Mouse (Mus musculus) intestine, postnatal 0 days (tissue): ENCODE results near the gene Abat. TPM values are rescaled to one million over a fixed set of nuclear protein-coding genes. Genes with fewer than 3 reads are reported as not detected.
A peak's percentile ranks its signal among the peaks of the same experiment; 100 is the strongest.

Experiments used
- ATAC-seq: fragments of 200-750 bp; cut with Nextera tagmentation; 2 replicates; pipeline ENCODE4 v1.8.0; 2017; ENCODE audit warnings: mild to moderate bottlenecking, moderate TSS enrichment, moderate library complexity
- H3K27ac ChIP-seq: fragments of 300-500 bp; sonication (generic); 2 replicates; pipeline ENCODE4 v1.5.1; 2014; ENCODE audit warnings: mild to moderate bottlenecking, low read depth, low read length, moderate library complexity
- H3K27me3 ChIP-seq: fragments of 300-500 bp; sonication (generic); replicated peaks from 2 replicates; pipeline ENCODE4 v1.6.1; 2014; ENCODE audit warnings: low read length, mixed read lengths; ENCODE audit not compliant: control insufficient read depth, insufficient read depth
- H3K36me3 ChIP-seq: fragments of 300-500 bp; sonication (generic); 2 replicates; pipeline ENCODE4 v1.6.1; 2014; ENCODE audit warnings: mild to moderate bottlenecking, moderate library complexity; ENCODE audit not compliant: control insufficient read depth, insufficient read depth
- H3K4me1 ChIP-seq: fragments of 300-500 bp; sonication (generic); replicated peaks from 2 replicates; pipeline ENCODE4 v1.6.1; 2014; ENCODE audit warnings: antibody characterized with exemption, low read length, mixed read lengths; ENCODE audit not compliant: control insufficient read depth, insufficient read depth
- H3K4me2 ChIP-seq: fragments of 300-500 bp; sonication (generic); replicated peaks from 2 replicates; pipeline ENCODE4 v1.6.1; 2014; ENCODE audit warnings: low read depth, mild to moderate bottlenecking, moderate library complexity
- H3K4me3 ChIP-seq: fragments of 300-500 bp; sonication (generic); 2 replicates; pipeline ENCODE4 v1.5.1; 2014; ENCODE audit warnings: low read depth, low read length
- H3K9ac ChIP-seq: fragments of 300-500 bp; sonication (generic); 2 replicates; pipeline ENCODE4 v1.6.1; 2014; ENCODE audit warnings: mild to moderate bottlenecking, low read depth, low read length
- H3K9me3 ChIP-seq: fragments of 300-500 bp; sonication (generic); 2 replicates; pipeline ENCODE4 v1.6.1; 2016; ENCODE audit warnings: mixed run types; ENCODE audit not compliant: control insufficient read depth
- CTCF ChIP-seq: sonication (generic); IDR thresholded peaks from 2 replicates; pipeline ENCODE4 v1.5.1; 2016; ENCODE audit warnings: low read depth, mild to moderate bottlenecking, control low read depth, antibody characterized with exemption, moderate library complexity
- WGBS: fragments of 180-500 bp; shearing (Covaris S2); extraction: QIAGEN DNeasy Blood & Tissue Kit; methylation state at CpG from one replicate; pipeline ENCODE4 v1.1.7; 2014; 5-methylcytosine and 5-hydroxymethylcytosine counted together
- polyA plus RNA-seq: library from polyadenylated mRNA; unstranded; fragments of >200 nt; fragmentation: Nextera tagmentation; extraction: Ambion mirVana; gene quantifications from 2 replicates; pipeline ENCODE4 v1.2.1, GENCODE M21; 2015

The Abat gene
- polyA plus RNA-seq, 1 experiment from 2014 or later, result 30.8 TPM

DNA sequence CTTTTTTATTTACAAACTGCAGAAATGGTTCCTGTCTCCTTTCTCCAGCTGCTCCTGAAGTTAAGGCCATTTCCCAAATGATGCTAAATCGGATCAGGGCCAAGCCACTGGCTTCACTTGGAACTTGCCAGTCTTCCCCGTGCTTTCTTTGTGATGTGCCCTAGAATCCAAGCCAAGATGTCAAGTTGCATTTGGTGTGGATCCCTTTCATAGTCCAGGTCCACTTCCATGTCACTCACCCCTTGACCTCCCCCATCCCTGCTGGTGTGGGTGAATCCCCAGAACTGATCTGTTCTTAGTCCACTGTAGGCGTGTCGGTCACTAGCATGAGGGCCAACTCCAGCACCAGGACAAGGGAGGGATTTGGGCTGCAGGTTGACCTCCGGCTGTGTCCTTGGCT, 84.3 kb downstream of the Abat start:
- H3K4me3 ChIP-seq, result no peak overlapping the region
- no peaks in the 10 kb centered on the region for H3K27me3 ChIP-seq
- ATAC-seq, result no peak
- TF ChIP-seq CTCF, result no peak
- H3K9ac ChIP-seq, result no peak overlapping the region
- no peak overlapping the region for H3K4me2 ChIP-seq
- H3K9me3 ChIP-seq, result no peaks in the 10 kb centered on the region
- peaks cover 7% of the 10 kb centered on the region; the same call in 1 of the 2 replicates for H3K36me3 ChIP-seq
- H3K27ac ChIP-seq, result no peak overlapping the region
- no peaks in the 10 kb centered on the region for H3K4me1 ChIP-seq
- WGBS, result 91% methylated on average over 5 of the region's 5 CpGs

DNA sequence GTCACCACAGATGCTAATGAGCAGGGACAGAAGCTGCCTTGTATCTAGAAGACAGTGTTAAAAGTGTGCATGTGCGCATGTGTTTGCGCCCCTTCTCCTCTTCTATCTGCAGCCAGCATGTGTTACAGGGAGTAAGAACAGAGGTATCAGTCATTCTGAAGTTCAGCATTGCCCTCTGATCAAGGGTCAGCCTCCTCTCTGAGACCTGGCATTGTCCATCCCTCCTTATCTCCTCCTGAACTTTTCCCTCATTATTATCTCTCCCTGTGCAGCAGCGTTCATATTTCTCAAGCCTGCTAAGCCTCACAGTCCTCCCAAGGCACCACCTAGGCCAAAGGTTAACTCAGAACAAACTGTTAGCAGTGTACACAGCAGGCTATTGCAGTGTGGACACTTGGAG, 90.6 kb downstream of the Abat start:
- Histone ChIP-seq H3K36me3 (peaks cover 12% of the 10 kb centered on the region), H3K9me3 (no peaks in the 10 kb centered on the region), H3K4me3 (no peak overlapping the region), H3K4me1 (0 out of 2 replicates have a peak, but pooled peaks cover 2% of the 10 kb centered on the region), H3K9ac (no peak overlapping the region), H3K4me2 (no peak overlapping the region), H3K27ac (peak overlapping the region; percentile 66), H3K27me3 (no peaks in the 10 kb centered on the region)
- ATAC-seq, result peak; percentile 92
- WGBS, result 26% methylated on average over 3 of the region's 3 CpGs
- no peak for TF ChIP-seq CTCF

DNA sequence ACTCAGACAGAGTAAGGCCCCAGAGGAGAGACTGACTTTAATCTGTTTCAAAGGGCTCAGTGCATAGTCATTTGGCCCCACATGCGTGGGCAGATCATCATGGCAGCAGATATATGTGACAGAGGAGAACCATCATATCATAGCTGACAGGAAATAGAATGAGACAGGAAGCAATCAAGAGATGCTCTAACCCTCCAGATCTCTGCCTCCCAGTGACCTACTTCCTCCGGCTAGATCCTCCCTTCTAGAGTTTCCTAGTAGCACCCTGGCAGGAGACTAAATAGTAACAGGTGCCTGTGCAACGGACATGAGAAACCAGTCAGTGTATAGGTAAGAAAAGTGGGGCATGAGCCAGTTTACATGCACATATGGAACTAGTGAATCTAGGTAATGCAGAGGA, 97.2 kb downstream of the Abat start:
- Histone ChIP-seq H3K4me1 (0 out of 2 replicates have a peak, but pooled peaks cover 1% of the 10 kb centered on the region), H3K36me3 (peaks cover 33% of the 10 kb centered on the region), H3K4me3 (no peak overlapping the region), H3K9me3 (no peaks in the 10 kb centered on the region), H3K4me2 (no peak overlapping the region), H3K9ac (no peak overlapping the region), H3K27me3 (no peaks in the 10 kb centered on the region), H3K27ac (no peak overlapping the region)
- WGBS, result 74% methylated on average over 3 of the region's 3 CpGs
- ATAC-seq, result no peak
- TF ChIP-seq CTCF, result no peak

DNA sequence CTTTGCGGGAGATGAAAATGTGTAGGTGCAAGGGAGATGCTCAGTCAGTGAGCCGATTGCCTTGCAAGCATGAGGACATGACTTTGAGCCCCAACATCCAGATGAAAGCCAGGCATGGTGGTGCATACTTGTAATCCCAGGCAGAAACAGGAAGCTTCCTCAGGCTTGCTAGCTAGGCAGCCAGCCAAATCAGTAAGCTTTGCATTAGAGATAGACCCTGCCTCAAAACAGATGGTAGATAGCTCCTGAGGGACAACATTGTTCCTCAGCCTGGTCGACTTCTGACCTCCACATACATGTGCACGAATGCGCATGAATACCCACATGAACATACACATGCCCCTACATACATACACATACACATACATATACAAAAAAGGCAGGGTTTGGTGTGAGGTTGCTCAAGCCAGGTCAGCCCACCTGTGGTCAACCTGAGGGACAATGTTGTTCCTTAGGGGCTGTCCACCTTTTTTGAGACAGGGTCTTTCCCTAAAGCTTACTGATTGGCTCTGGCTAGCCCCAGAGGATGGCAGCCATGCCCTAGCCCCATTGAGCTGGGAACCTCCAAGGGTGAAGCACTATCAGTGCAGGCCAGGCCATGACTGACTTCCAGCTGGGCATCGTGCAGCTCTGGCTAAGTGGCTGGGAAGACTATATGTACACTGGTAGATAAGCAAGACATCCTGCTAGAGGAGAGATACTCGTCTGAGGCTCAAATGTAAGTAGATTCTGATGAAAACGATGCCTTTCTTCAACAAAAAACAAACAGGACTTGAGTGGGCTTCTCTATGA, 99.2 kb downstream of the Abat start:
- H3K9me3 ChIP-seq, result no peaks in the 10 kb centered on the region
- no peak overlapping the region for H3K4me2 ChIP-seq
- no peaks in the 10 kb centered on the region for H3K4me1 ChIP-seq
- 89% methylated on average over 8 of the region's 8 CpGs for WGBS
- no peak overlapping the region for H3K27ac ChIP-seq
- no peak for ATAC-seq
- H3K36me3 ChIP-seq, result peaks cover 33% of the 10 kb centered on the region
- H3K4me3 ChIP-seq, result no peak overlapping the region
- TF ChIP-seq CTCF, result no peak
- no peaks in the 10 kb centered on the region for H3K27me3 ChIP-seq
- H3K9ac ChIP-seq, result no peak overlapping the region

DNA sequence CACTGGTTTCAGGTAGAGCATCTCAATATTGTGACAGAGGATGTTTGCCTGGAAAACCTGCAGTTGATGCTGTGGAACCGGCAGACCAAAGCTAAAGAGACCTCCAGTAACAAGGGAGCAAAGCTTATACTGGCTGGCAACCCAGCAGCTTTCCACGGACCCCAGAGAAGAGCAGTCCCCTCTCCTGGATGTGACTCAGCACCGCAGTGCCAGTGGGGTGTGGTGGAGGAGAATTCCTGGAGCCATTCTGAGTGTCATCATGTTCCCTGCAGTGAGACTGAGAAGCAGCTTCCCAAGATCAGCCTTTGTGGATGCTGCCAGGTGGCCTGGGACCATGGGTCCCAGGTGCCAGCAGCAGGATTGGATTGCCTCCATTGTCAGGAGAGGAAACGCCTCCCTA, 99.8 kb downstream of the Abat start:
- Histone ChIP-seq H3K4me3 (no peak overlapping the region), H3K36me3 (peaks cover 33% of the 10 kb centered on the region), H3K27ac (no peak overlapping the region), H3K4me2 (no peak overlapping the region), H3K4me1 (no peaks in the 10 kb centered on the region), H3K9ac (no peak overlapping the region), H3K27me3 (no peaks in the 10 kb centered on the region), H3K9me3 (no peaks in the 10 kb centered on the region)
- no peak for TF ChIP-seq CTCF
- no peak for ATAC-seq
- 85% methylated on average over 4 of the region's 4 CpGs for whole genome bisulfite sequencing

DNA sequence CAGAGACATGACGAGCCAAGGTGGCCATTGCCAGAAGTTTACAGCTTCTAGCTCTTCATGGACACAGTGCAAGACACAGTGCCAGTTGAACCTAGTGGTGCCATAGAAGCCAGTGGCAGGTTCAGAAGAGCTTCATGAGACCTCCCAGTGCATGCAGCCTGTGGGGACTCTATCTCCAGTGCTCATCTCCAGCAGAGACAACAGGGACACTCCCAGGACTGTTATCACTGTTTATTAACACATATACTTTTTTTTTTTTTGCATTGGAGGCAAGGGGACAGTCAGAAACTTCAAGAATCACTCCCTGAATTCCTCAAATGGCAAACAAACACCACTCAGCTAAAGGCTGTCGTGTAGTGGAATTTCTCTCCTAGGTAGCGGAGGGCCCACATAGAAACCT, 100.2 kb downstream of the Abat start:
- Histone ChIP-seq H3K4me2 (no peak overlapping the region), H3K4me1 (no peaks in the 10 kb centered on the region), H3K36me3 (peaks cover 35% of the 10 kb centered on the region), H3K9me3 (no peaks in the 10 kb centered on the region), H3K9ac (no peak overlapping the region), H3K4me3 (no peak overlapping the region), H3K27me3 (no peaks in the 10 kb centered on the region), H3K27ac (no peak overlapping the region)
- ATAC-seq, result no peak
- no peak for TF ChIP-seq CTCF
- WGBS, result 85% methylated on average over 3 of the region's 3 CpGs
